ENCODE assay signal across 8 mouse cellular contexts in the genomic region with DNA sequence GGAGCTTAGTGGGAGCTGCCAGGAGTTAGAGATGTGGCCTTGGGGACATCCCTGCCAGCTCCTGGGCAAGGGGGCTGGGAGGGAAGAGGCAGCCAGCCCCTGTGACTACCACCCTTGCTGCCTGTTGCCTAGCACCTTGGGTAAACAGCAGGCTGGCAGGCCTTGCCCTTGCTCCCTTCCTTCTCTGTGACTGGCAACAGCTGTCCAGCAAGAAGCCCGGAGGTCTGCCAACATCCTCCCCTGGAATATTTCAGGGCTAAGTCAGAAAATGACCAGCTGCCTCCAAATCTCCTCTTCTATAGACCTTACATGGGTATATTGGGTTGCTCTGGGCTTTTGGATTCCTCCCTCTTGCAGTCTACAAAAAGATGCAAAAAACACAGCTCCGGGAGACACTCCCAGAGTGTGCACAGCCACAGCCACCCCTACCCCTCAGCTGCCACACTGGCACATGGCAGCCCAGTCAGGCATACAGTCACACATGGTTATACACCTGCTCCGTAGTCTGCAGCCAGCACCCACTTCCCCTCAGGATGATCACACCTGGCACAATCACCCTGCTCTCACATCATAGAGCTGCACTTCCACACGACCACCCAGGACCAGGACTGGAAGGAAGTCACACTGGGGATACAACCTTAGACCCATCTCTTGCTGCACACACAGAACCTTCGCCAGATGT. TPM values are rescaled to one million over a fixed set of nuclear protein-coding genes. Genes with fewer than 3 reads are reported as not detected.
DNase-seq lines count a peak whose midpoint lies in the region; ATAC-seq and TF ChIP-seq lines count a peak whose summit lies in the region.

No protein-coding gene starts in this region.

- no peak overlapping the region; the same call in 1 of the 2 replicates for H3K4me2 ChIP-seq in forebrain, embryonic 11.5 days (ENCODE audit: low read depth, low read length, severe bottlenecking)
- peak overlapping the region; percentile 96 for H3K4me2 ChIP-seq in forebrain, embryonic 12.5 days
- H3K4me2 ChIP-seq in hindbrain, embryonic 12.5 days (replicated peaks) = peak overlapping the region; percentile 95
- H3K4me2 ChIP-seq in midbrain, postnatal 0 days (ENCODE audit: low read depth, low read length, poor library complexity, severe bottlenecking) = peak overlapping the region; percentile 86

- peaks cover 46% of the 10 kb centered on the region for H3K27me3 ChIP-seq in forebrain, embryonic 10.5 days (ENCODE audit: poor library complexity, severe bottlenecking)
- peaks cover 9% of the 10 kb centered on the region; the same call in 1 of the 2 replicates for H3K27me3 ChIP-seq in forebrain, embryonic 11.5 days (ENCODE audit: control insufficient read depth, insufficient read depth, low read length)
- peaks cover 33% of the 10 kb centered on the region for H3K27me3 ChIP-seq in forebrain, embryonic 12.5 days
- peaks cover 16% of the 10 kb centered on the region for H3K27me3 ChIP-seq in hindbrain, embryonic 12.5 days
- H3K27me3 ChIP-seq in midbrain, postnatal 0 days (ENCODE audit: insufficient read depth, low read length) = peaks cover 4% of the 10 kb centered on the region; the same call in 1 of the 2 replicates

- TF ChIP-seq CTCF in midbrain, postnatal 0 days (IDR thresholded peaks at IDR 0.05) = no peak

- H3K9ac ChIP-seq in forebrain, embryonic 11.5 days (ENCODE audit: low read length) = no peak overlapping the region
- H3K9ac ChIP-seq in forebrain, embryonic 12.5 days = peak overlapping the region; percentile 59; the same call in 1 of the 2 replicates
- H3K9ac ChIP-seq in hindbrain, embryonic 12.5 days = no peak overlapping the region
- 0 out of 2 replicates have a peak overlapping the region, but pooled peaks have one; percentile 61 for H3K9ac ChIP-seq in midbrain, postnatal 0 days (replicated peaks; ENCODE audit: low read length, poor library complexity, severe bottlenecking)

- DNase-seq in forebrain, embryonic 10.5 days (ENCODE audit: extremely low spot score, low spot score) = no peak
- DNase-seq in forebrain, embryonic 11.5 days (ENCODE audit: low spot score) = no peak
- DNase-seq in midbrain, postnatal 0 days (ENCODE audit: low spot score) = peak; percentile 26
- no peak for DNase-seq in cerebellum, adult 18-20 months
- DNase-seq in frontal cortex, postnatal 14 days (ENCODE audit: low spot score in 2 of 2) = no peak
- no peak for DNase-seq in kidney, adult 18-20 months

- H3K27ac ChIP-seq in forebrain, embryonic 10.5 days = no peak overlapping the region
- no peak overlapping the region for H3K27ac ChIP-seq in forebrain, embryonic 11.5 days (ENCODE audit: low read depth, low read length)
- no peak overlapping the region for H3K27ac ChIP-seq in forebrain, embryonic 12.5 days
- H3K27ac ChIP-seq in hindbrain, embryonic 12.5 days = no peak overlapping the region
- no peak overlapping the region for H3K27ac ChIP-seq in midbrain, postnatal 0 days (ENCODE audit: low read depth, low read length)

- no peak for ATAC-seq in forebrain, embryonic 11.5 days (replicated peaks; ENCODE audit: low FRiP score)
- no peak for ATAC-seq in forebrain, embryonic 12.5 days (ENCODE audit: low FRiP score)
- peak; percentile 54; the same call in 1 of the 2 replicates for ATAC-seq in hindbrain, embryonic 12.5 days (ENCODE audit: low FRiP score)
- ATAC-seq in midbrain, postnatal 0 days (ENCODE audit: low FRiP score) = no peak

- no peaks in the 10 kb centered on the region for H3K36me3 ChIP-seq in forebrain, embryonic 10.5 days (replicated peaks)
- no peaks in the 10 kb centered on the region for H3K36me3 ChIP-seq in forebrain, embryonic 11.5 days (ENCODE audit: control insufficient read depth, insufficient read depth, low read length)
- H3K36me3 ChIP-seq in forebrain, embryonic 12.5 days (replicated peaks) = no peaks in the 10 kb centered on the region
- H3K36me3 ChIP-seq in hindbrain, embryonic 12.5 days = no peaks in the 10 kb centered on the region
- H3K36me3 ChIP-seq in midbrain, postnatal 0 days (ENCODE audit: insufficient read depth, low read length) = no peaks in the 10 kb centered on the region

- H3K9me3 ChIP-seq in forebrain, embryonic 10.5 days = 0 out of 2 replicates have a peak, but pooled peaks cover 3% of the 10 kb centered on the region
- H3K9me3 ChIP-seq in forebrain, embryonic 11.5 days (ENCODE audit: control insufficient read depth, low read length) = no peaks in the 10 kb centered on the region
- H3K9me3 ChIP-seq in forebrain, embryonic 12.5 days = no peaks in the 10 kb centered on the region
- H3K9me3 ChIP-seq in hindbrain, embryonic 12.5 days (replicated peaks) = no peaks in the 10 kb centered on the region
- H3K9me3 ChIP-seq in midbrain, postnatal 0 days (ENCODE audit: low read length) = no peaks in the 10 kb centered on the region

- 64% methylated on average over 5 of the region's 5 CpGs for WGBS in forebrain, embryonic 10.5 days
- WGBS in forebrain, embryonic 11.5 days = 73% methylated on average over 5 of the region's 5 CpGs
- 63% methylated on average over 5 of the region's 5 CpGs for WGBS in forebrain, embryonic 12.5 days
- WGBS in hindbrain, embryonic 12.5 days = 65% methylated on average over 5 of the region's 5 CpGs
- WGBS in midbrain, postnatal 0 days = 61% methylated on average over 5 of the region's 5 CpGs

- peak overlapping the region; percentile 66; the same call in 1 of the 2 replicates for H3K4me3 ChIP-seq in forebrain, embryonic 10.5 days
- no peak overlapping the region for H3K4me3 ChIP-seq in forebrain, embryonic 11.5 days (ENCODE audit: low read depth, low read length)
- H3K4me3 ChIP-seq in forebrain, embryonic 12.5 days (replicated peaks) = no peak overlapping the region; the same call in 1 of the 2 replicates
- H3K4me3 ChIP-seq in hindbrain, embryonic 12.5 days = 0 out of 2 replicates have a peak overlapping the region, but pooled peaks have one; percentile 48
- no peak overlapping the region; the same call in 1 of the 2 replicates for H3K4me3 ChIP-seq in midbrain, postnatal 0 days (ENCODE audit: low read depth, low read length)

- peaks cover 21% of the 10 kb centered on the region for H3K4me1 ChIP-seq in forebrain, embryonic 10.5 days
- peaks cover 10% of the 10 kb centered on the region; the same call in 1 of the 2 replicates for H3K4me1 ChIP-seq in forebrain, embryonic 11.5 days (replicated peaks; ENCODE audit: control insufficient read depth, insufficient read depth, low read length)
- H3K4me1 ChIP-seq in forebrain, embryonic 12.5 days = peaks cover 16% of the 10 kb centered on the region
- peaks cover 15% of the 10 kb centered on the region for H3K4me1 ChIP-seq in hindbrain, embryonic 12.5 days
- H3K4me1 ChIP-seq in midbrain, postnatal 0 days (ENCODE audit: insufficient read depth, low read length) = 0 out of 2 replicates have a peak, but pooled peaks cover 2% of the 10 kb centered on the region

RNA-seq across cellular contexts. Expression of gene Sync, which starts 1.3 kb away (rescaled TPM):
- 0.41 and 0.50 TPM in 2 replicates for polyA plus RNA-seq in forebrain, embryonic 10.5 days (2016; fragmentation: Nextera tagmentation; extraction: Ambion mirVana)
- polyA plus RNA-seq in forebrain, embryonic 11.5 days (2014; fragmentation: Nextera tagmentation; extraction: Ambion mirVana) = 0.37 and 0.57 TPM in 2 replicates
- polyA plus RNA-seq in forebrain, embryonic 12.5 days (2016; fragmentation: Nextera tagmentation; extraction: Ambion mirVana) = 0.29 and 0.40 TPM in 2 replicates
- polyA plus RNA-seq in hindbrain, embryonic 12.5 days (2016; fragmentation: Nextera tagmentation; extraction: Ambion mirVana) = 1.7 and 1.8 TPM in 2 replicates
- 2.1 and 2.6 TPM in 2 replicates for total RNA-seq in midbrain, postnatal 0 days (2014; rRNA removed)
- 1.1 and 1.3 TPM in 2 replicates for polyA plus RNA-seq in midbrain, postnatal 0 days (2015; fragmentation: Nextera tagmentation; extraction: Ambion mirVana)

RNA-seq across cellular contexts. Expression of gene C77080, which starts 24.9 kb away (rescaled TPM):
- polyA plus RNA-seq in forebrain, embryonic 10.5 days (2016; fragmentation: Nextera tagmentation; extraction: Ambion mirVana) = 3.3 and 3.9 TPM in 2 replicates
- 4.7 and 4.8 TPM in 2 replicates for polyA plus RNA-seq in forebrain, embryonic 11.5 days (2014; fragmentation: Nextera tagmentation; extraction: Ambion mirVana)
- polyA plus RNA-seq in forebrain, embryonic 12.5 days (2016; fragmentation: Nextera tagmentation; extraction: Ambion mirVana) = 4.4 and 4.7 TPM in 2 replicates
- 6.0 and 6.4 TPM in 2 replicates for polyA plus RNA-seq in hindbrain, embryonic 12.5 days (2016; fragmentation: Nextera tagmentation; extraction: Ambion mirVana)
- 16.6 and 25.6 TPM in 2 replicates for total RNA-seq in midbrain, postnatal 0 days (2014; rRNA removed)
- polyA plus RNA-seq in midbrain, postnatal 0 days (2015; fragmentation: Nextera tagmentation; extraction: Ambion mirVana) = 5.2 and 5.5 TPM in 2 replicates

RNA-seq across cellular contexts. Expression of gene Rbbp4, which starts 49.0 kb away (rescaled TPM):
- 546 and 553 TPM in 2 replicates for polyA plus RNA-seq in forebrain, embryonic 10.5 days (2016; fragmentation: Nextera tagmentation; extraction: Ambion mirVana)
- 508 and 555 TPM in 2 replicates for polyA plus RNA-seq in forebrain, embryonic 11.5 days (2014; fragmentation: Nextera tagmentation; extraction: Ambion mirVana)
- polyA plus RNA-seq in forebrain, embryonic 12.5 days (2016; fragmentation: Nextera tagmentation; extraction: Ambion mirVana) = 525 and 575 TPM in 2 replicates
- 465 and 467 TPM in 2 replicates for polyA plus RNA-seq in hindbrain, embryonic 12.5 days (2016; fragmentation: Nextera tagmentation; extraction: Ambion mirVana)
- total RNA-seq in midbrain, postnatal 0 days (2014; rRNA removed) = 79.2 and 82.4 TPM in 2 replicates
- polyA plus RNA-seq in midbrain, postnatal 0 days (2015; fragmentation: Nextera tagmentation; extraction: Ambion mirVana) = 187 and 198 TPM in 2 replicates

RNA-seq across cellular contexts. Expression of gene Zbtb8os, which starts 49.4 kb away (rescaled TPM):
- 46.5 and 55.4 TPM in 2 replicates for polyA plus RNA-seq in forebrain, embryonic 10.5 days (2016; fragmentation: Nextera tagmentation; extraction: Ambion mirVana)
- polyA plus RNA-seq in forebrain, embryonic 11.5 days (2014; fragmentation: Nextera tagmentation; extraction: Ambion mirVana) = 44.9 and 46.2 TPM in 2 replicates
- polyA plus RNA-seq in forebrain, embryonic 12.5 days (2016; fragmentation: Nextera tagmentation; extraction: Ambion mirVana) = 35.2 and 36.2 TPM in 2 replicates
- polyA plus RNA-seq in hindbrain, embryonic 12.5 days (2016; fragmentation: Nextera tagmentation; extraction: Ambion mirVana) = 33.3 and 33.8 TPM in 2 replicates
- 2.9 and 4.1 TPM in 2 replicates for total RNA-seq in midbrain, postnatal 0 days (2014; rRNA removed)
- polyA plus RNA-seq in midbrain, postnatal 0 days (2015; fragmentation: Nextera tagmentation; extraction: Ambion mirVana) = 15.6 and 20.6 TPM in 2 replicates

Comparison
In these comparisons a context has a peak if more than half of its experiments do, and no peak if none do; other contexts are left out.
1. H3K4me3 ChIP-seq: peak in forebrain, embryonic 10.5 days (single experiment) and hindbrain, embryonic 12.5 days (single experiment); none in forebrain, embryonic 11.5 days (single experiment), forebrain, embryonic 12.5 days (single experiment) and midbrain, postnatal 0 days (single experiment).
2. H3K9ac ChIP-seq: peak in forebrain, embryonic 12.5 days (single experiment) and midbrain, postnatal 0 days (single experiment); none in forebrain, embryonic 11.5 days (single experiment) and hindbrain, embryonic 12.5 days (single experiment).